Mouse (Mus musculus): ENCODE data around the gene Gcgr.

Gcgr gene

GRCm38 (mm10) chr11:120530085-120530964 lies at the start of gene Gcgr:
Gcgr (plus strand) TSS chr11:120530699.
- DNase-seq (ENCODE audit: extremely low spot score, low spot score) = peak; percentile 59

DNA sequence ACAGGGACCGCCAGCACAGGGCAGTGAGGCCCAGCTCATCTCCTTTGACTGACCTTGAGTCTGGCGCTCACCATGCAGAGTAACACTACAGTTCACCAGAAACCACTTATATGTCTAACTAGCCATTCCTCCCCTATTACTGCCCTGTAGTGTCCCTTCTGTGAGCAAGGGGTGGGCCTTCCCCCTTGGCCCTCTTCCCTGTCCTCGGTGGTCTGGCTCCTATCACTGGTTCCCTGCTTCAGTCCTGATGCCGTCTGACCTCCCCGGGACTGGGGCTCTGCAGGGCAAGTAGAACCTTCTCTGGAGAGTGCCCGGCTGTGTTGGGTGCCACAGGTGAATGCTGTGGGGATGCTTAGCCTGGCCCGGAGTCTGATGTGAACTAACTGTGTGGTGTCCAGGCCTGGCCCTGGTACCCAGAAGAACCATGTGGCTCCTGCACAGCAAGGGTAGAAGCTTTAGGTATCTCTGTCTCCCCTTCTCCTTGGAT lies 47.0 kb upstream of the Gcgr start:
- DNase-seq (ENCODE audit: extremely low spot score, low spot score) = no peak

GRCm38 (mm10) chr11:120484265-120484981 lies 46.1 kb upstream of the Gcgr start, which contains the start of gene Mrpl12:
Mrpl12 (plus strand) TSS chr11:120484613.
- DNase-seq (ENCODE audit: extremely low spot score, low spot score) = peak; percentile 90

DNA sequence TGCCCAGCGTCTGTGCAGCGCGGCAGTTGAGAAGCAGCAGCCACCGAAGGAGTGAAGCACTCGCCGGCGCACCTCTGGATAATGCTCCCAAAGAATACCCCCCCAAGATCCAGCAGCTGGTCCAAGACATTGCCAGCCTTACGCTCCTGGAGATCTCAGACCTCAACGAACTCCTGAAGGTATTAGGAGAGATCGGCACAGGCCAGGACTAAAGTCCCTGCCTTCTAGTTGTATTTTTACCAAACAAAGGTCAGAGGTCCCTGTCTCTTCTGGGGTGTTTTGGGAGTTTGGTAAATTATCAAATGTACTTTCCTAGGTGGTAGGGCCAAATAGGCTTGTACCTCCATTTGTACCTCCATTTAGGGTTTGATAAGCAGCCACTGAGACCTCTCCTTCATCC lies 45.2 kb upstream of the Gcgr start:
- DNase-seq (ENCODE audit: extremely low spot score, low spot score) = no peak

DNA sequence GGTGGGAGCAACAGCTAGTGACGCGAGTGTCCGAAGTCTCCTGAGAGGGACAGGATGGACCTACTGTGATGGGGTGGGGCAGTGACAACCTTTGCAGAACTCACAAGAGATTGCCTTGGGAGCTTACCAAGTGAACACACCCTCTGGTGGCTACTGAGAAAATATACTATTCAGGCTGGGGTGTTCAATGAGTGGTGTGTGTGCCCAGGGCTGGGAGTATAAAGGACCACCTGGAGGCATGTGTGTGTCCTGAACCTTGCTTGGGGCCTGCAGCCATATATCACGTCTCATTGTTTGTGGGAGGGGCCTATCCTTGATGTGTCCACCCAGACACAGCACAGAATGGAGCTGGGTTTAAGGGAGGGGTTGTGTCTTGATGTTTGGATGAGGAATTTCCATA lies 42.0 kb upstream of the Gcgr start:
- DNase-seq (ENCODE audit: extremely low spot score, low spot score) = no peak

DNA sequence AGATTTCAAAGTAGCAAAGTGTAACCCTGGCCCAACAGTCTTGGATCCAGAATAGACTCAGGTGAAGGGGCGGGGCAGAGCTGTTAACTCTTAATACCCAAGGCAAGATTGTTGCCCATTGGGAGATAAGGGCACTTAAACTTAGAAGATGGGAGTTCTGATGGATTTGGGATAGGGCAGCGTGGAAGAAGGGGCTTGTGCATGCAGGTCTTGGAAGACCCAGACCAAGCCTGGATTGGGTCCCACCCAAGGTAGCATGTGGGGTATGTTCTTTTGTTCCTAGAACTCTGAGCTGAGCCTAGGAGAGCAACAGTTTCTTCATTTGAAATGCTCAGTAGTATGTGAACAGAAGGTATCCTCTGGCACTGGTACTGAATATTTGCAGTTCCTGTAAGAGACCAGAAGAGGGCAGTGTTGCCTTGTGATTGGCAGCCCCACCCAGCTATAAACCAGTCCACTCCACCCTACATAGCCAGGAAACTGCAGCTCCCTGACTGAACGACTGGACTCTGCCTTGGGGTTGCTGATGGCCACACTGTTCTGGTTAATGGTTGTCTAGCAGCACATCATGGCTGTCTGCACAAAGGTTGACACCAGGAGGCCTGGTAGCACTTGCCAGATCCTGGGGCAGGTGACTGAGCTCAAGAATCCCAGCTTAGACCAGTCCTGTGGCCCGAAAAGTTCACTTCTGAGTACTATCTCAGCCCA lies 41.3 kb upstream of the Gcgr start:
- DNase-seq (ENCODE audit: extremely low spot score, low spot score) = peak; percentile 62

- DNase-seq (ENCODE audit: extremely low spot score, low spot score) = no peak
Observed at GRCm38 (mm10) chr11:120490291-120491046, 40.0 kb upstream of the Gcgr start.

- DNase-seq (ENCODE audit: extremely low spot score, low spot score) = peak; percentile 90
Observed at GRCm38 (mm10) chr11:120491317-120492023, 39.0 kb upstream of the Gcgr start, which contains the start of gene Slc25a10. Slc25a10 (plus strand) TSS chr11:120491840.

GRCm38 (mm10) chr11:120492024-120492877 lies 38.2 kb upstream of the Gcgr start:
- DNase-seq (ENCODE audit: extremely low spot score, low spot score) = peak; percentile 57

DNA sequence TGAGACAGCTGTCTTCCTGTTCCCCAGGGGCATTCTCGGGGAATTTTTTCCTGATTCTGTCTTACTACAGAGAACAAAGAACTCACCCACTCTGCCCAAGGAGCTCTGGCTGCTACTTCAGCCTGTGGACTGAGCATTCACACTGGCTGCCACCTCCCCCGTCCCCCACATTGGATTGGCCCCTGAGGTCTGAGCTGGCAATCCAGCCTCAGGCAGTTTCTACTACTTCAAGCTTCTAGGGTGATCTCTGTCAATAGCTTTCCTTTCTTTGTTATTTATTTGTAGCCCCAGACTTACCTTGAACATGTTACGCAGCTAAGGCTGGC lies 37.7 kb upstream of the Gcgr start:
- no peak for DNase-seq (ENCODE audit: extremely low spot score, low spot score)

- DNase-seq (ENCODE audit: extremely low spot score, low spot score) = no peak
Observed at GRCm38 (mm10) chr11:120493351-120493750, 37.1 kb upstream of the Gcgr start.

- no peak for DNase-seq (ENCODE audit: extremely low spot score, low spot score)
Observed at GRCm38 (mm10) chr11:120493911-120494310, 36.6 kb upstream of the Gcgr start.

- no peak for DNase-seq (ENCODE audit: extremely low spot score, low spot score)
Observed at GRCm38 (mm10) chr11:120497436-120497835, 33.1 kb upstream of the Gcgr start.

- no peak for DNase-seq (ENCODE audit: extremely low spot score, low spot score)
Observed at GRCm38 (mm10) chr11:120498226-120498625, 32.3 kb upstream of the Gcgr start.

GRCm38 (mm10) chr11:120498891-120499290 lies 31.6 kb upstream of the Gcgr start:
- no peak for DNase-seq (ENCODE audit: extremely low spot score, low spot score)

DNA sequence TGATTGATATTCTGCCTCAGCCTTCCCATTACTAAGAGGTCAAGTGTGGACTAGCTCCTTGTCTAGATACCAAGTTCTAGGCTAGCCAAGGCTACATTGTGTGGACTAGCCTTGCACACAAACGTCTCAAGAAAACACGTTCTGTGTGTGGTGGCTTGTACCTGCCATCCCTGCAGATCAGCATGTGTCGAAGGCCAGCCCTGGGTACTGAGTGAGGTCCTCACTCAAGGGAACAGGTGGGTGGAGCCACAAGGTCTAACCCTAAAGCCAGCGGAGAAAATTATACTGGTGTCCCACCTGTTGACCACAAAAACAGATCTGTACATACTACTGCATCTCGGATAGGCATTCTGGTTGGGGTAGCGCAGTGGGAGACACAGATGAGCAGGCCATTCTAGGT lies 30.6 kb upstream of the Gcgr start:
- no peak for DNase-seq (ENCODE audit: extremely low spot score, low spot score)

DNA sequence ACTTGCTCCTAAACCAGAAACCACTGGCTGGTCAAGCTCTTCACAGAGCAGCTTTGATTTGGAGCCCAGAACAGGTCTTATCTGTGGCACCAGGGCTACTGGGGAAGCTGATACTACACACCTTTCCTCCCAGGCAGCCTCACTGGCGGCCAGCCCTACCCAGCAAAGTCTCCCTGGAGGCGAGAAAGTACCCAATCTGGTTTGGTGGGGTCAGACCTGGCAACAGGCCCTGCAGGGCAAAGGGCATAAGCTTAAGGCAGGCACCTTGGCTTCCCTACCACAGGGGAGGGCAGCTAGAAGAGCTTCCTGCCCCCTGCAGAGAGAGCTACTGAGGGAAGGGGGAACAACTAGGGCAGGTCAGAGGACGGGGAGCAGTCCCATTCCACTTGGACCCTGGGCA lies 30.1 kb upstream of the Gcgr start:
- DNase-seq (ENCODE audit: extremely low spot score, low spot score) = no peak

GRCm38 (mm10) chr11:120501018-120501417 lies 29.5 kb upstream of the Gcgr start:
- DNase-seq (ENCODE audit: extremely low spot score, low spot score) = no peak

GRCm38 (mm10) chr11:120501701-120502100 lies 28.8 kb upstream of the Gcgr start:
- no peak for DNase-seq (ENCODE audit: extremely low spot score, low spot score)

Measured in neural tube, embryonic 10.5 days (tissue).